Mouse (Mus musculus) stomach, embryonic 15.5 days (tissue): ENCODE data around the gene Strbp. TPM values are rescaled to one million over a fixed set of nuclear protein-coding genes. Genes with fewer than 3 reads are reported as not detected.

Experiments
- ATAC-seq: fragments of 200-750 bp; cut with Nextera tagmentation; 2 replicates; pipeline ENCODE4 v1.8.0; 2017; ENCODE audit warnings: low read depth, moderate number of reproducible peaks, moderate TSS enrichment; ENCODE audit not compliant: insufficient read depth, low FRiP score
- H3K27ac ChIP-seq: fragments of 300-500 bp; sonication (generic); 2 replicates; pipeline ENCODE4 v1.5.1; 2015; ENCODE audit warnings: mild to moderate bottlenecking, inconsistent platforms
- H3K27me3 ChIP-seq: fragments of 300-500 bp; sonication (generic); replicated peaks from 2 replicates; pipeline ENCODE4 v1.6.1; 2015; ENCODE audit warnings: inconsistent platforms
- H3K36me3 ChIP-seq: fragments of 300-500 bp; sonication (generic); 2 replicates; pipeline ENCODE4 v1.6.1; 2015; ENCODE audit warnings: inconsistent platforms
- H3K4me1 ChIP-seq: fragments of 300-500 bp; sonication (generic); 2 replicates; pipeline ENCODE4 v1.6.1; 2015; ENCODE audit warnings: inconsistent platforms
- H3K4me2 ChIP-seq: fragments of 300-500 bp; sonication (generic); 2 replicates; pipeline ENCODE4 v1.6.1; 2015; ENCODE audit warnings: mild to moderate bottlenecking, inconsistent platforms
- H3K4me3 ChIP-seq: fragments of 300-500 bp; sonication (generic); replicated peaks from 2 replicates; pipeline ENCODE4 v1.5.1; 2015; ENCODE audit warnings: inconsistent platforms
- H3K9ac ChIP-seq: fragments of 300-500 bp; sonication (generic); 2 replicates; pipeline ENCODE4 v1.6.1; 2015; ENCODE audit warnings: inconsistent platforms
- H3K9me3 ChIP-seq: fragments of 300-500 bp; sonication (generic); 2 replicates; pipeline ENCODE4 v1.6.1; 2016; ENCODE audit warnings: inconsistent platforms
- WGBS: fragments of 180-500 bp; shearing (Covaris S2); methylation state at CpG from one replicate; pipeline ENCODE4 v1.1.7; 2015; 5-methylcytosine and 5-hydroxymethylcytosine counted together
- polyA plus RNA-seq: library from polyadenylated mRNA; unstranded; fragments of >200 nt; fragmentation: Nextera tagmentation; extraction: Ambion mirVana; gene quantifications from 2 replicates; pipeline ENCODE4 v1.2.1, GENCODE M21; 2015

Gene Strbp
- polyA plus RNA-seq, 1 experiment from 2014 or later = 28.8 TPM

DNA sequence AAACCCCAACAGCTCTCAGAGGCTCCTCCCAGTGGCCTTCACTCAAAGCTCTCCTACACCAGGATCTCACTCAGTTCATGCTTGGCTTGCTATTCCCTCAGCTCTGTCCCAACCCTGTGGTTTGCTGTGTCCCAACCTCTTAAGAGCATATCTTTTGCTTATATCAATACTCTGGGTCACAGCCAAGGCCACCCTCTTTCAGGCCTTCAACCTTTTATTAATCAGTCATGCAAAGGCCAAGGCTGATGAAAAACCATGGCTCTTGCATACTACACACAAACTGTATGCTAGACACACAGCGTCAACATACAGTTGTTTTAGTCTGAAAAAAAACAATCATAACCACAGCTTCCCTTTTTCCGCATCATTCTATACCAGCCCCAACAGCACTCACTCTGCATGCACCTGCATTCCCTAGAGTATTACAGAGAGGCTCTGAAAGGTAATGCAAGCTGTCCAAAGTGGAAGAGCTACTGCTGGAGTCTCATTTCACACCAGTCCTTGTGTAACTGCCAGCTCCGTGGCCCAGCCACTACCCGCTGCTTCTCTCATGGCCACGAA, 27.7 kb upstream of the Strbp start:
- Histone ChIP-seq H3K4me1 (peaks cover 11% of the 10 kb centered on the region), H3K27ac (no peak overlapping the region), H3K27me3 (no peaks in the 10 kb centered on the region), H3K4me3 (no peak overlapping the region), H3K36me3 (no peaks in the 10 kb centered on the region), H3K9me3 (no peaks in the 10 kb centered on the region), H3K4me2 (no peak overlapping the region), H3K9ac (no peak overlapping the region)
- WGBS = 83% methylated on average over 5 of the region's 5 CpGs
- ATAC-seq = 0 out of 2 replicates have a peak, but pooled peaks have one; percentile 43

DNA sequence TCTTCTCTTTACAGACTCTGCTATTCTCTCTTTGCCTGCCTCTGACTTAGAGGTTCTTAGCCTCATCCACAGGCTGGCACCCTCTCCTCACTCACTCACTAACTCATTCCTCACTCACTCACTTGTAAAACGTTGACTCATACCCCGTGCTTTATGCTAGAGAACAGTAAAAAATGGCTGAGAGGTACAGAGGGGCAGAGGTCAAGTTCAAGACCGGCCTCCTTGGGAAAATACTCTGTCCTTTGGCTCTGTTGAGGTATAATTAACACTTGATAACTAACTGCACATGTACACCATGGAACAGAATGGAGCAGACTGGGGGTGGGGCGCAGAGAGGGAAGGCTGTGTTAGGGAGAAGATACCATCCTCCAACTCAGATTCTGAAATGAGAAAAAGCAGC, 20.6 kb upstream of the Strbp start:
- Histone ChIP-seq H3K9ac (no peak overlapping the region), H3K4me1 (no peaks in the 10 kb centered on the region), H3K4me3 (no peak overlapping the region), H3K27me3 (no peaks in the 10 kb centered on the region), H3K27ac (no peak overlapping the region), H3K4me2 (no peak overlapping the region), H3K9me3 (no peaks in the 10 kb centered on the region), H3K36me3 (no peaks in the 10 kb centered on the region)
- no peak for ATAC-seq
- WGBS = 65% methylated on average over 4 of the region's 4 CpGs

GRCm38 (mm10) chr2:37723501-37724090, 19.9 kb upstream of the Strbp start:
- H3K4me1 ChIP-seq = no peaks in the 10 kb centered on the region
- no peak overlapping the region for H3K9ac ChIP-seq
- no peaks in the 10 kb centered on the region for H3K27me3 ChIP-seq
- no peaks in the 10 kb centered on the region for H3K9me3 ChIP-seq
- H3K4me2 ChIP-seq = no peak overlapping the region
- no peak overlapping the region for H3K27ac ChIP-seq
- WGBS = 70% methylated on average over 11 of the region's 11 CpGs
- no peak for ATAC-seq
- no peaks in the 10 kb centered on the region for H3K36me3 ChIP-seq
- H3K4me3 ChIP-seq = no peak overlapping the region

DNA sequence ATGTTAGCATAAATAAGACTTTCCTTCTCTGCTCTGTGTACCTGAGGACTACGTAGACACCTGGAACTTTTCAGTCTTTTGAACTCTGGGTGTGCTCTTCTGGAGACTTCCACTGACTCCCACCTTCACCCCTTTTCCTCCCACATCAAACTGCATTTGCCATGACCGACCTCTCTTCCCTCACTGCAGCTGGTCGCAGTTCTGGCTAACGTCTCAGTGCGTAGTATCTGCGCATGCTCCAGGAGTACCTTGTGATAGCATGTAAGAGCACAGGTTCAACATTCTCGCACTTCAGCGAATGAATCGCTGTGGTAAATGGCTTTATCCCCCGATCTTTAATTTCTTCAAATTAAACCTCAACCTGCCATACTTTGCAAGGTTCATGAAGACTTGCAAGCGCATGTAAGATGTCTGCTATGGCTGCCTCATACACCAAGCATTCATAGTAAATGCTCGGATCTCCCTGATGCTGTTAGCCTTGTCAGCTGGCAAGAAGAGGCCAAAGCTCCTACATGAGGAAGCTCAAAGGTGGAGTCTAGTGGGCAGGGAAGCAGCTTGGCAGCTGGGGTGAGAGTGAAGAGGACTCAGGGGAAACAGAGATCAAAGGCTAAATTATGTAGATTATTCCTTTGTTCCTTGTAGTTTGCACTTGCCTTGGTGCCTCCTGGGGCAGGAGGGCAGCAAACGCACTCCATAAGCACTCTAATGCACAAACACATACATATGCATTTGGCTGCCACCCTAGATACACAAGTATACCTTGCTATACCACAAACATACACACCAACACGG, 19.2 kb upstream of the Strbp start:
- no peak for ATAC-seq
- 80% methylated on average over 14 of the region's 14 CpGs for WGBS
- H3K9me3 ChIP-seq = no peaks in the 10 kb centered on the region

GRCm38 (mm10) chr2:37716266-37716665, 12.6 kb upstream of the Strbp start:
- Histone ChIP-seq H3K27me3 (no peaks in the 10 kb centered on the region), H3K9ac (no peak overlapping the region), H3K27ac (no peak overlapping the region), H3K4me2 (no peak overlapping the region), H3K4me3 (no peak overlapping the region), H3K4me1 (no peaks in the 10 kb centered on the region), H3K36me3 (no peaks in the 10 kb centered on the region), H3K9me3 (no peaks in the 10 kb centered on the region)
- no peak for ATAC-seq
- WGBS = 81% methylated on average over 6 of the region's 6 CpGs

More for the DNA sequence above, 19.2 kb upstream of the Strbp start:
- H3K27me3 ChIP-seq = no peaks in the 10 kb centered on the region
- no peak overlapping the region for H3K4me3 ChIP-seq
- no peaks in the 10 kb centered on the region for H3K36me3 ChIP-seq
- no peak overlapping the region for H3K4me2 ChIP-seq
- no peaks in the 10 kb centered on the region for H3K4me1 ChIP-seq
- H3K27ac ChIP-seq = no peak overlapping the region
- H3K9ac ChIP-seq = no peak overlapping the region

DNA sequence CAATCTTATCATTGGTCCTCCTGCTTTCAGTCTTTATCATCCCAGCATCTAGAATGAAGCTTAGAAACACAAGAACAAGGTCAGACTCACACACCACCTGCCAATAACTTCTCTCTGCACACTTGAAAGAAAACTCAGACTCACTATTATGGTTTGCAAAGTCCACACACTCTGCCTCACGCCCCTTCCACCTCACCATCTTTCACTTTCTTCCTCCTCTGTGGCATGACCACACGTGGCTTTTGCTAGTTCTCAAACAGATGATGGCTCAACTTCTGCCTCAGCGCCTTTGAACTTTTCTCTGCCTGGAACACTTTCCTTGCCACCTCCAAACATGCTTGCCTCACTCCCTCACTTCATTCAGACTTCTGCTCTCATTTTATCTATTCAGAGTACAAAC, 11.7 kb upstream of the Strbp start:
- no peak overlapping the region for H3K27ac ChIP-seq
- H3K4me2 ChIP-seq = no peak overlapping the region
- no peaks in the 10 kb centered on the region for H3K4me1 ChIP-seq
- 58% methylated on average over 3 of the region's 3 CpGs for WGBS
- no peaks in the 10 kb centered on the region for H3K9me3 ChIP-seq
- no peaks in the 10 kb centered on the region for H3K27me3 ChIP-seq
- H3K36me3 ChIP-seq = no peaks in the 10 kb centered on the region
- ATAC-seq = no peak
- no peak overlapping the region for H3K4me3 ChIP-seq
- H3K9ac ChIP-seq = no peak overlapping the region

DNA sequence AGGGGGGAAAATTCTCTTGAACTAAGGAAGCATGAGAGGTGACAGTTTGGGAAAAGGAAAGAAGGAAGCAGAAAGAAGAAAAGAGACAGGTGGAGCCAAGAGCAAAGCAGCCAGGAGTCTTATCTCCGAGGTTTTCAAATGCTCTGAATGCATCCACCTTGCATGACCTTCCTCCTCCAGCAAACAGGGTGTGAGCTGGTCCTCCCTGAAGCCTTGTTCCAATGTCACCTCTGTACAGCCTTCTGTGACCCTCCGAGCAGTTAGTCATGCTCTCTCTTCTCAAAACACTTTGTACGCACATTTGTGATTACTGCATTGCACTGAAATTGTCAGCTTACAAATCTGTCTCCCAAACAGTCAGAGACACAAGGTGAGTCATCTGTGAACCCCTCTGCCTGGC, 9.4 kb upstream of the Strbp start:
- H3K27me3 ChIP-seq = no peaks in the 10 kb centered on the region
- no peak overlapping the region for H3K9ac ChIP-seq

DNA sequence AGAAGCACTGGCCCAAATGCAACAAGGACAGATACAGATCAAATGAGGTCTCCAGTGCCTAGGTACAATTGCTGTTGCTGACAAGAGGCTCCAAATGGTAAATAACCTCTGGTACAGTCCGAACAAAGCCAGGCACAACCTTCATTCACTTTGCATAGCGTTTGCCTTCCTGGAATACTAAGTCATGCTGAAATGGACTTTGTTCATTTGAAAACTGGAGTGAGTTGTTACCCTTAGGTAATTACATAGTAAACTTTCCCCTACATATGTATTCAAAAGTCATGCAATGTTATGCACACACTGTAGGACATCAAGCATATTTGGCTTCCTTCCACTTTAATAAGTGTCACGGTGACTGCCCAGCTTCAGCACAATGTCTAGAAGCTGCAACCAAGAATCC, 5.2 kb upstream of the Strbp start:
- Histone ChIP-seq H3K9me3 (no peaks in the 10 kb centered on the region), H3K27me3 (no peaks in the 10 kb centered on the region), H3K9ac (no peak overlapping the region), H3K4me3 (no peak overlapping the region), H3K27ac (no peak overlapping the region), H3K4me1 (no peaks in the 10 kb centered on the region), H3K4me2 (no peak overlapping the region), H3K36me3 (no peaks in the 10 kb centered on the region)
- 81% methylated on average over 3 of the region's 3 CpGs for WGBS
- no peak for ATAC-seq

More for the DNA sequence above, 9.4 kb upstream of the Strbp start:
- Histone ChIP-seq H3K27ac (no peak overlapping the region), H3K9me3 (no peaks in the 10 kb centered on the region), H3K4me1 (no peaks in the 10 kb centered on the region), H3K4me3 (no peak overlapping the region), H3K36me3 (no peaks in the 10 kb centered on the region), H3K4me2 (no peak overlapping the region)
- 61% methylated on average over 3 of the region's 3 CpGs for WGBS
- ATAC-seq = no peak

- H3K9me3 ChIP-seq = no peaks in the 10 kb centered on the region
- peak overlapping the region; percentile 93 for H3K4me2 ChIP-seq
- H3K4me3 ChIP-seq = peak overlapping the region; percentile 92
- 0 out of 2 replicates have a peak, but pooled peaks cover 9% of the 10 kb centered on the region for H3K4me1 ChIP-seq
- H3K36me3 ChIP-seq = no peaks in the 10 kb centered on the region
- no peak for ATAC-seq
- peak overlapping the region; percentile 90; the same call in 1 of the 2 replicates for H3K27ac ChIP-seq
- no peaks in the 10 kb centered on the region for H3K27me3 ChIP-seq
- H3K9ac ChIP-seq = peak overlapping the region; percentile 51; the same call in 1 of the 2 replicates
- 13% methylated on average over 4 of the region's 4 CpGs for WGBS
Observed at GRCm38 (mm10) chr2:37704141-37704760, 592 bp upstream of the Strbp start.

DNA sequence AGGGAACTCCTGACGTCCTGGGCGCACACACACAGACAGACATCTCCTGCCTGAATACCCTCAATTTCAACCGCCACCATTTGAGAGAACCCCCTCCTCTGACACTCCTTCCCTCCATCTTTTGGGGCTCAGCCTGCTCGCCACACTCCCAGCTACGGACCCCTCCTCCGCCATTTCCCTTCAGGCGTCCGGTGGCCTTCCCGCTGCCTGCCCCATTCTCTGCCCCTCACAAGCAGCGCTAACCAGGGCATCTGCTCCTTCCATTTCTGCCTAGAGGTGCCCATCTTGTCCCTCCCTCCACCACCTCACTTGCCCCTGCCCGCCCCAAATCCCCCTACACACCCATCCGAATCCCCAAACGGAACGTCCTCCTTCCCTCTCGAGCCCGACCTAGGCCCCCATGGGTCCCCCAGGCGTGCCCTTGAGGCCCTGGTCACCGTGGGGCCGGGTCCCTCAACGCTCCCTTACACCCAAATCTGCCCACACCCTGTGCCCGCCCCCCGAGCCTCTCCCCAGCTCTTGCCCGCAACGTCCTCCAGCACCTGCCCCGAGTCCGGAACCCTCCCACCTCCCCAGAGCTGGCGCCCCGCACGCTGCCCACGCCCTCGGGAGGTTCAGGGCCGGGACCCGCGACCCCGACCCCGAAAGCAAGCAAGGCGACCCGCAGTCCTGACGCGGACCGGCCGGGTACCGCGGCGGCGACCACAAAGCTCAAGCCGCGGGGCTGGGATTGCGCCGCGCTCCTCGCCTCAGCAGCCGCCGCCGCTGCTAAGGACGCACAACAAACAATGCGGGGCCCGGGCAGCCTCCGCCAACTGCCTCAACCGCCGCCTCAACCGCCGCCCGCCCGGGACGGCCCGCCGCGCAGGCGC, 1.1 kb downstream of the Strbp start:
- peak; percentile 48; the same call in 1 of the 2 replicates for ATAC-seq
- under 1% methylated on average over 69 of the region's 70 CpGs for WGBS
- Histone ChIP-seq H3K36me3 (no peaks in the 10 kb centered on the region), H3K4me3 (peak overlapping the region; percentile 92), H3K27me3 (no peaks in the 10 kb centered on the region), H3K9me3 (no peaks in the 10 kb centered on the region), H3K4me2 (peak overlapping the region; percentile 93), H3K27ac (peak overlapping the region; percentile 94), H3K9ac (peak overlapping the region; percentile 94), H3K4me1 (0 out of 2 replicates have a peak, but pooled peaks cover 9% of the 10 kb centered on the region)

DNA sequence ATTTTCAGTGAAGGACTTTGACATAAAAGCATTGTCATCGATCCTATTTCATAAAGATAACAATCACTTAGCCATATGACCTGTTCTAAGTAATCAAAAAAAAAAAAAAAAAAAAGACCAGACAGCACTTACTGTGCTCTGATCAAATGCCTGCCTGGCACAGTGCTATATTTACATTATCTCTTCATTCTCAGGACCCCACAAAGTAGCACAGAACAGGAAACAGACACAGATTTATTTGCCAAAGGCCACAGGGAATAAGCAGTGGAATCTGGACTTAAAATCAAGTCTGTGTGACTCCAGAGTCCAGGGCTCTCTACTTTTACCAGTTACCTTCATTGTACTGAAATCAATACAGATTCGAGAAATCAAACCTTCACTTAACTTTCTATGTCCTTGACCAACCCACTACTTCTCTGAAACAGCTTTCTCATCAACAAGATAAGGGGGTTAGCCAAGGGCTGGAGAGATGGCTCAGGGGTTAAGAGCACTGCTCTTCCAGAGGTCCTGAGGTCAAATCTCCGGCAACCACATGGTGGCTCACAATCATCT, 14.5 kb downstream of the Strbp start:
- no peak overlapping the region for H3K9ac ChIP-seq
- H3K4me2 ChIP-seq = no peak overlapping the region
- no peaks in the 10 kb centered on the region for H3K36me3 ChIP-seq
- H3K27ac ChIP-seq = no peak overlapping the region
- H3K4me3 ChIP-seq = no peak overlapping the region
- no peaks in the 10 kb centered on the region for H3K4me1 ChIP-seq
- no peaks in the 10 kb centered on the region for H3K9me3 ChIP-seq
- 50% methylated on average over 3 of the region's 3 CpGs for WGBS
- ATAC-seq = no peak
- no peaks in the 10 kb centered on the region for H3K27me3 ChIP-seq
